Mouse (Mus musculus): Measurements from ENCODE around the gene Nde1. TPM values are rescaled to one million over a fixed set of nuclear protein-coding genes. Genes with fewer than 3 reads are reported as not detected.

Nde1 gene
- total RNA-seq, 2 experiments from 2014 or later, result 26.3 to 31.1 TPM

- DNase-seq, result no peak
These were observed 2.1 kb upstream of the Nde1 start for GRCm38 (mm10) chr16:14160941-14161340.

DNA sequence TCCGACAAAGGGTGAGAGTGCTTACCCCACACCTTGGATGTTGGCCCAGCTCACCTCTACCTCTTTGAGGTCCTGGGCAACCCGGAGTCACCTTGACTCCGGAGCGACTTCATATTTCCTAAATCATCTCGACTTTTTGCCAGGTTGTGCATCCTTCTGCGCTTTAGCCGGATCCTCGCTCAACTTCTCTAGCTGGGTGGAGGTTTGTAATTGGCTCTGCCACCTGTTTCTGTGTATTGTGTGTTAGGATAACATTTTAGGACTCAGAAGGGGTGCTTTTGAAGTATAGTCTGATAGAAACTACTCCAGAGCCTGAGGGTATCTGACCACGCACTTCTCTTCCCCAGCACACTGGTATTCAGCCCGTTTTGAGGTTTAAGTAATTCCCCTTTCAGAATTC, 656 bp downstream of the Nde1 start:
- no peak for DNase-seq

GRCm38 (mm10) chr16:14166490-14166889, 3.4 kb downstream of the Nde1 start:
- DNase-seq, result no peak

DNA sequence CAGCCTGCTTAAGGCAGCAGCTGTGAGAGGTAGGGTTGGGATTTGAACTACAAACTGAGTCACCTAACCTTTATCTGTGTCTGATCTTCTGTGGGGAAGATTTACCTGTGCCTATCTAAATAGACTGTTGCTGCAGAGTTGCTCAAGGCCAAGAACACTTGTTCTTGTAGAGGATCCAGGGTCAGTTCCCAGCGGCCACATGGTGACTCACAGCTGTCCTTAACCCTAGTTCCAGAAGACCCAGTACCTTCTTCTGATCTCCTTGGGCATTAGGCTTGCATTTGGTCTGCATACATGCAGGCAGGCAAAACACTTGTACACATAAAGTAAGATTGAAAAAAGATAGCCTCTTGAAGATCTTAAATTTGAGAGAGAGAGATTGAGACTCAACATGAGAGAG, 6.6 kb downstream of the Nde1 start:
- DNase-seq, result no peak

GRCm38 (mm10) chr16:14178041-14178440, 15.0 kb downstream of the Nde1 start:
- DNase-seq, result no peak

- no peak for DNase-seq
These were observed 17.2 kb downstream of the Nde1 start for GRCm38 (mm10) chr16:14180163-14180733.

- DNase-seq, result no peak
These were observed 19.3 kb downstream of the Nde1 start for GRCm38 (mm10) chr16:14182360-14182759.

- DNase-seq, result no peak
These were observed 20.8 kb downstream of the Nde1 start for GRCm38 (mm10) chr16:14183856-14184255.

DNA sequence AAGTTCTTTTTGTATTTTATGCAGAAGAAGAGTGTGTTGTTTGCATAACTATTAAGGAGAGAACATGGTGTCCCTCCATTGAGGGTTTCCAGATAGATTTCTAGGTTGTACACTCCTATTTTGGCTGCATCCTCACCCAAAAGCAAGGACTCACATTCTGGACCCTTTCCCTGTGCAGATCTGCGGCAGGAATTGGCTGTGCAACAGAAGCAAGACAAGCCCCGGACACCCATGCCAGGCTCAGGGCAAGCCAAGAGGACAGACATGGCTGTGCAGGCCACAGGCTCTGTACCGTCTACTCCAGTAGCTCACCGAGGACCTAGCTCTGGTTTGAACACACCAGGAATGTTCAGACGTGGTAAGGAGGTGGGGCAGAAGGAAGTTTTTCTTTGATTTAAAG, 22.4 kb downstream of the Nde1 start:
- DNase-seq, result no peak

DNA sequence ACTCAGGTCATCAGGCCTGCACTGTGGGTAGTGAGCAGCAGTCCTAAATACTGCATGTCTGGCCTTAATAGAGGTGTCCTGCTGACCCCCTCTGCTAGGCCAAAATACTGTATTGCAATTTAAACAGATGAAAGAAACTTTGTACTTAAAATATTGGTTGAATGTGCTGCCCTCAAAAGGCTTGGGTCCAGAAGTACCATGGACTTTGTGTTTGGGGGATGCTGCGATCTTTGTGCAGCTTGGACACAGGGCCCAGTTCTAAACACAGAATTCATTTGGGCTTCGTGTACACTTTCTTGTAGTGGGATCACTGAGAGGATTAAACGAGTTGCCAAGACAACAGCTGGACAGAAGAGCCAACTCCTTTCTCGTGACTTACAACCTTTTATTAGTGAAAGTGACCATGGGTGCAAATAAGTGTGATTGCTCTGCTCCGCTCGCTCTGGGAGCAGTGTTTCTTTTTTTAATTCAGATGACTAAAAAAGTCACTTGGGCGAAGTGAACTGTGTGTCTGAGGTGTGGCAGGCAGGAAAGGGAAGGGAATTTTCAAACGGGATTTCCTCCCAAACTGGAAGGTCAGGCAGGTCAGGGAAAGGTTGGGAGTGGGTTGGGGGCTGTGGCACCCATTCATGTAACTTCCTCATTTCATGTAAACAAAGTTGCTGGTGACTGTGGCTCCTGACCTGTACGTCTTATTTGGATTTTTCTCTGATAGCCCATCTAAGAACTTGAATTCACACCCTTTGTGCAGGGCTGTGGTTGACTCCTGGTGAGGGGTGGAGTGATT, 31.3 kb downstream of the Nde1 start:
- DNase-seq, result no peak

DNA sequence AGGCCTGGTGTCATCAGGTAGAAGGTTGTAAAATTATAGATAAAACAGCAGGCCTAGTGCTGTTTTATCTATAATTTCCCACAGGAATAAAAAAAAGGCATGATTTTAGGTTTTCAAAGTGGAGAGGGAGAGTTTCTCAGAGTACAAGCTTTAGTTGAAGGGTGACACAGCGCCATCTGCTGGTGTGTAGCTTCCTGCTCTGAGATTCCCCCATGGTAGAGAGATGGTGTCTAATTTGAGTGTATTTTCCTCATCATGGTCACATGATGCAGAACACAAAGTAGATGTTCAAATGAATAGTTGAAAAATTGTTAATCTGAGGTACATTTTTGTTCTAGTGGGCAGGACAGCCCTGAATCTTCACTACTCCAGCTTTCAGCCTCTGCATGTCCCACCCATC, 32.4 kb downstream of the Nde1 start:
- DNase-seq, result peak; percentile 63

- no peak for DNase-seq
These were observed 35.7 kb downstream of the Nde1 start for GRCm38 (mm10) chr16:14198798-14199197.

GRCm38 (mm10) chr16:14215156-14215555, 52.1 kb downstream of the Nde1 start:
- no peak for DNase-seq

DNA sequence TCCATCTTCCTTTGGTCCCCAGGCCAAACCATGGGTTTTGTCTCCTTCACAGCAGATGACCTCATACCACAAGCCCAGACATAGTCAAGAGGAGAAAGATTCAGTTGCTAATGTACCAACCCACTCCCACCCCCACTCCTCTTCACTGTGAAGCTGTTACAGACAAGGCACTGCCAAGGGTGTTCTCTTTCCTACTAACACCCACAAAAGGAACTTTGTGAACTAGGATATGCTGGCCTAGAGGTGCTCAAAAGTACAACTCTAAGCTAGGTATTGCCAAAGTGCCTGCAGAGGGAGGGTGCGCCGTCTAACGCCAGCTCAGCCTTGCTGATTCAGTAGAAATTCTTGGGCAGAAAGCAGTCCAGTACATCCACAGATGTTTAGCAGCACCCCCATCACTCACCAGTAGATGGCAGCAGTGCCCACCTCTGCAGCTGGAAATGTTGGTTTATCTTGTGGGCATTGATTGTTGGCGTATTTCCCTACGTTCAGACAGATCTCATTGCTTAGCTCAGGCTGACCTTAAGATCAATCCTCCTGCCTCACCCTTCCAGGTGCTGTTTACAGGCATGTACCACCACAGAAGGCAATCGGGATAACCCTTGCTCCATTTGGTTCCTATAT, 74.1 kb downstream of the Nde1 start:
- peak; percentile 76 for DNase-seq

- no peak for DNase-seq
These were observed 79.0 kb downstream of the Nde1 start for GRCm38 (mm10) chr16:14242059-14242458.

Small RNAs within 50 kb of the gene (microRNA-seq; reads per million reads assigned to microRNA genes)
- 0 reads per million in 2 experiments for gene Gm27671
- gene Mir484, result 719 to 817 reads per million in 2 experiments

Other genes starting within 250 kb of the Nde1 start
- gene 2900011O08Rik, start 176.7 kb upstream of the Nde1 start, total RNA-seq (2021), result under 1 TPM; 0.43 to 0.63 TPM
- not detected for gene Ifitm7, start 176.4 kb upstream of the Nde1 start, total RNA-seq (2021)
- 10 to 100 TPM; 17.5 to 24.2 TPM for gene Marf1, start 76 bp downstream of the Nde1 start, total RNA-seq (2021)
- 10 to 100 TPM; 20.3 to 24.0 TPM for gene Myh11, start 128.1 kb downstream of the Nde1 start, total RNA-seq (2021)
- gene Fopnl, start 154.1 kb downstream of the Nde1 start, total RNA-seq (2021), result 10 to 100 TPM; 60.0 to 65.4 TPM
- gene Abcc1, start 198.3 kb downstream of the Nde1 start, total RNA-seq (2021), result 10 to 100 TPM; 30.2 to 37.6 TPM